8 mouse cellular contexts compared by ENCODE assay signal in genomic region chr19:47291307-47292080, GRCm38 (mm10).
DNase-seq lines count a peak whose midpoint lies in the region; ATAC-seq and TF ChIP-seq lines count a peak whose summit lies in the region.

No protein-coding gene starts in this region.

- H3K4me2 ChIP-seq in limb, embryonic 14.5 days (replicated peaks; ENCODE audit: low read depth, low read length, severe bottlenecking), result no peak overlapping the region

- no peak overlapping the region for H3K4me3 ChIP-seq in limb, embryonic 14.5 days (replicated peaks; ENCODE audit: low read length)

- peak; percentile 35 to 43 for DNase-seq in cerebellum, postnatal 14 days
- DNase-seq in cerebellum, adult 11 months, result no peak
- peak; percentile 38 for DNase-seq in NIH3T3 (ENCODE audit: low read depth)
- peak; percentile 35 to 56 for DNase-seq in heart, postnatal 14 days
- peak; percentile 67 for DNase-seq in limb, embryonic 14.5 days (ENCODE audit: low spot score)
- DNase-seq in urinary bladder, adult 2 months (ENCODE audit: low spot score), result no peak
- no peak for DNase-seq in gastrocnemius, postnatal 10 days
- DNase-seq in adrenal gland, postnatal 14 days, result no peak

- peaks cover 55% of the 10 kb centered on the region for H3K36me3 ChIP-seq in limb, embryonic 14.5 days (ENCODE audit: control insufficient read depth, insufficient read depth, low read length)

- H3K9ac ChIP-seq in limb, embryonic 14.5 days (ENCODE audit: low read depth, low read length, severe bottlenecking), result no peak overlapping the region

- 35% methylated on average over 7 of the region's 7 CpGs for WGBS in limb, embryonic 14.5 days

- no peaks in the 10 kb centered on the region for H3K27me3 ChIP-seq in limb, embryonic 14.5 days (ENCODE audit: control insufficient read depth, insufficient read depth, low read length)

- peak; percentile 47 for ATAC-seq in limb, embryonic 14.5 days (ENCODE audit: low FRiP score, low read depth)

- TF ChIP-seq POLR2A in limb, embryonic 14.5 days (IDR thresholded peaks at IDR 0.05; ENCODE audit: borderline replicate concordance, extremely low read depth, insufficient read depth, insufficient read length), result no peak

- no peaks in the 10 kb centered on the region for H3K9me3 ChIP-seq in limb, embryonic 14.5 days (ENCODE audit: control insufficient read depth, low read length)

- intact Hi-C loops in heart, postnatal 14 days (cut with DNase I), result no loop called here

- H3K27ac ChIP-seq in limb, embryonic 14.5 days (replicated peaks; ENCODE audit: low read depth, low read length), result peak overlapping the region; percentile 43; the same call in 1 of the 2 replicates

- H3K4me1 ChIP-seq in limb, embryonic 14.5 days (ENCODE audit: control insufficient read depth, insufficient read depth, low read length), result peaks cover 32% of the 10 kb centered on the region

Comparison
In these comparisons a context has a peak if more than half of its experiments do, and no peak if none do; other contexts are left out.
1. DNase-seq: peak in cerebellum, postnatal 14 days (2 of 2), NIH3T3 (single experiment), heart, postnatal 14 days (2 of 2) and limb, embryonic 14.5 days (single experiment); none in cerebellum, adult 11 months (single experiment), urinary bladder, adult 2 months (single experiment), gastrocnemius, postnatal 10 days (single experiment) and adrenal gland, postnatal 14 days (single experiment).